Mouse (Mus musculus): ENCODE measurements around the gene Gm28230. TPM values are rescaled to one million over a fixed set of nuclear protein-coding genes. Genes with fewer than 3 reads are reported as not detected.

The Gm28230 gene
- polyA plus RNA-seq, 2 experiments from 2014 or later, result not detected

DNA sequence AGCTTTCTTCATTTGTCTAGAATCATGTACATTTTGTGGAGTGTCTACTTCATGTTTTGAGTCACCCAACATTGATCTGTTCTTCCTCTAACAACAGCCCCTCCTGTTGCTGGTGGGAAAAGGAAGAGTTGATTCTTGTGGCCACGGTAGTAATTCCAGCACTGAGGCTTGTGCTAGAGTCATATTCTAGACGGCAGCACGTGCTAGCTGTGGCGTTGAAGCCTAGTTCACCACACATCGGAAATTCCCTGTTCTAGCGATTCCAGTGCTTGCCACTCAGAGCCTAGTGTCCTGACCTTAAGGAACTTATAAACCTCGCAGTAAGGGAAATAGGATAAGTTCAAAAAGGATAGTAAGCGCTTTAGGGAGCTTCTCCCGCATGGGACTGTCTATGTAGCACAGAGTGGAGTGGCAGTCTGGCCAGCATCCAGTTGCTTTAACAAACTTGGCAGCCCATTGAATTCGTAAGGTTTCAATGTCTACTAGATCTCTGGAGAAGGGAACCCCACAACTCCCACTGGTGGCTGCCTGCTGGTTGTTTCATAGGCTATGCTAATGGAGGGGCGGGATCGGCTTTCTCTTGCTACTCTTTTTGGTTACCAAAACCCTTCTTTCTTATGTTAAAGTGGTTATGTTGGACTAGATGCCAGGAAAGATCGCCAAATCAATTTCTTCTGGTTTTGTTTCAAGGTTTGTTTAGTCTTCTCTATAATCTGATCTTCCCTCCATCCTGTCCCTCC is 51.2 kb downstream of the Gm28230 start:
- no peak for ATAC-seq

DNA sequence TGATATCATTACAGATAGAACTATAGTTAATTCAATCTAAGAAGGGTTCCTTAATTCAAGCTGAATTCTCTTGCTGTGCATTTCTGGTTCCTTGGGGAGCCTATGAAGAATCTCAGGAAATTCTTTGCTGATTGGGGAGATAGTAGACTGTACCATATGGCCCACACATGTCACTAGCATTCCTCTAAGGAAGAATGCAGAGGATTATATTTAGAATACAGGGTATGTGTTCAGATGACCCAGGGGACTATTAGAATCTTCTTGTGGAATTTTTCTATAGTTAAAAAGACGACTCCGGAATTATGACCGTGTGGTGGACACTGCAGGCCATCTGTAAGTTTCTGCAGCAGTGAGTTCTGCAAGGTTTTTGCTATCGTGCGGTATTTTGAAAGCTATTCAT is 54.9 kb downstream of the Gm28230 start:
- no peak for ATAC-seq

DNA sequence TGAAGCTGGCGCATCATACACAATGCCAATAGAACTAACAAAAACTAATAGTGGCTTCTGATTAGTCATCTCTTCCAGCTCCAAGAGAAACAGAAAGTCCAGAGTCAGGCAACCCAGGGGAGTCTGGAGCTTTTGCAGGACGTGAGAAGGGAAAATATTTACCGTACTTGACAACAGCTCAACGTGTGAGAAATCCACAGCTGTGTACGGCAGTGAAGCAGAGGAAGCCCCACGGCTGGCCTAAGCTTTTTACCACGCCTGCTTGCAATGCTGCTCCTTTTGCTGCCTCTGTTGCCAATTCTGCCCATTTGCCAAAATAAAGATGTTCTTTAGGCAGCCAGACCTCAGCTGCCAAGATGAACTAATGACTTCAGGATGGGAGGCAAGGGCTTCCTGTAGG is 69.0 kb downstream of the Gm28230 start:
- no peak for ATAC-seq

Other genes with a start within 250 kb of the Gm28230 start
- 10 to 100 TPM; 29.4 to 32.2 TPM for gene Lnpk, start 147.3 kb upstream of the Gm28230 start, polyA plus RNA-seq (2017; shearing (Covaris generic))
- not detected for gene Evx2, start 67.2 kb upstream of the Gm28230 start, polyA plus RNA-seq (2017; shearing (Covaris generic))
- gene Hoxd13, start 58.4 kb upstream of the Gm28230 start, polyA plus RNA-seq (2017; shearing (Covaris generic)), result not detected
- not detected for gene Hoxd12, start 51.7 kb upstream of the Gm28230 start, polyA plus RNA-seq (2017; shearing (Covaris generic))
- not detected for gene Hoxd11, start 47.2 kb upstream of the Gm28230 start, polyA plus RNA-seq (2017; shearing (Covaris generic))
- not detected for gene Hoxd10, start 34.8 kb upstream of the Gm28230 start, polyA plus RNA-seq (2017; shearing (Covaris generic))
- not detected for gene Hoxd9, start 29.0 kb upstream of the Gm28230 start, polyA plus RNA-seq (2017; shearing (Covaris generic))
- gene Hoxd8, start 22.1 kb upstream of the Gm28230 start, polyA plus RNA-seq (2017; shearing (Covaris generic)), result not detected
- gene Hoxd3, start 14.8 kb upstream of the Gm28230 start, polyA plus RNA-seq (2017; shearing (Covaris generic)), result not detected
- gene Hoxd4, start 14.8 kb upstream of the Gm28230 start, polyA plus RNA-seq (2017; shearing (Covaris generic)), result not detected
- not detected for gene Hoxd1, start 36.3 kb downstream of the Gm28230 start, polyA plus RNA-seq (2017; shearing (Covaris generic))
- 10 to 100 TPM; 18.8 to 25.3 TPM for gene Mtx2, start 99.1 kb downstream of the Gm28230 start, polyA plus RNA-seq (2017; shearing (Covaris generic))

Data from activated CD4-positive, CD25-positive, alpha-beta regulatory T cell, adult 4 months (primary cell).